Mouse (Mus musculus): ENCODE results near the gene Rbms2. TPM values are rescaled to one million over a fixed set of nuclear protein-coding genes. Genes with fewer than 3 reads are reported as not detected.

The Rbms2 gene
- polyA plus RNA-seq, 1 experiment from 2014 or later = 13.1 TPM

- peak; percentile 99 for ATAC-seq (ENCODE audit: low FRiP score)
- Histone ChIP-seq H3K9me3 (no peaks in the 10 kb centered on the region), H3K4me2 (peak within 1 kb of the TSS; percentile 95), H3K36me3 (peaks cover 35% of the 10 kb centered on the region), H3K4me3 (peak within 1 kb of the TSS; percentile 95), H3K27ac (peak within 1 kb of the TSS; percentile 93), H3K4me1 (replicated peaks) (peaks cover 30% of the 10 kb centered on the region), H3K9ac (peak within 1 kb of the TSS; percentile 99), H3K27me3 (no peaks in the 10 kb centered on the region)
- under 1% methylated on average over 34 of the region's 34 CpGs for WGBS
Measured at GRCm38 (mm10) chr10:128082880-128083421, 97.1 kb downstream of the Rbms2 start, which contains the start of gene Atp5b. Gene Atp5b (plus strand): TSS chr10:128083273.

- whole genome bisulfite sequencing = 19% methylated on average over 9 of the region's 9 CpGs
Measured at GRCm38 (mm10) chr10:128082477-128082808, 97.7 kb downstream of the Rbms2 start.

DNA sequence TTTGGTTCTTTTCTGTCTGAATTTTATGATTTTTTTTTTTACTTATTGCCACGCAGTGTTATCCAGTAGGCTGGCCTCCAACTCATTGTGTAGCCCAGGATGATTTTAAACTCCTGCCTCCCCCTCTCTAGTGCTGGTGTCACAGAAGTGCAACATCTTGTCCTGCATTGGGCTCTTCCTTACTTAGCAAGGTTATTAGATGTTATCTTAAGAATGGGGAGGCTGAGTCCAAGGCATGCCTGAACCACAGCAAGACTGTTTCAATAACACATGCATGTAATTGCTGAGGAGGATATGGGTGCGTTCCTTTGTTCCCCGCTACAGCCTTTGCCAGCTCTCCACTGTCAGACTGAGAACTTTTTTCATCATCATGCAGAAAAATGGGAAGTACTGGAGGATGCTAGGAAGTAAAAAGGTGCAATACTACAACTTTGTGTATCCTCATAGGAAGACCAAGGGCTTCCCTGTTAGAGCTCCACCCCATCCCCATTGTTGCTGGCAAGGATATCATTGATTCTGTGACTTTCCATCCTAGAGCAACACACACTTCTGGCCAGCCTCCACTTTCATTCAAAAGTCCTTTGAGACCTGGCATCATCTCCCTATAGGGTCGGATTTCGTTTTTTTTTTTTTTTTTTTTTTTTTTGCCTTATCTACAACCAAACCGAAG is 98.2 kb downstream of the Rbms2 start:
- no peak for ATAC-seq (ENCODE audit: low FRiP score)
- Histone ChIP-seq H3K27ac (peak overlapping the region; percentile 86; the same call in 1 of the 2 replicates), H3K9ac (peak overlapping the region; percentile 82), H3K9me3 (no peaks in the 10 kb centered on the region), H3K27me3 (no peaks in the 10 kb centered on the region), H3K4me3 (peak overlapping the region; percentile 55), H3K4me1 (replicated peaks) (peaks cover 30% of the 10 kb centered on the region), H3K4me2 (peak overlapping the region; percentile 67), H3K36me3 (peaks cover 35% of the 10 kb centered on the region)
- 72% methylated on average over 6 of the region's 6 CpGs for WGBS

More at GRCm38 (mm10) chr10:128082477-128082808, 97.7 kb downstream of the Rbms2 start:
- Histone ChIP-seq H3K9ac (peak overlapping the region; percentile 82), H3K9me3 (no peaks in the 10 kb centered on the region), H3K4me1 (replicated peaks) (peaks cover 30% of the 10 kb centered on the region), H3K4me3 (peak overlapping the region; percentile 55), H3K4me2 (peak overlapping the region; percentile 67), H3K36me3 (peaks cover 35% of the 10 kb centered on the region), H3K27me3 (no peaks in the 10 kb centered on the region), H3K27ac (peak overlapping the region; percentile 86)
- no peak; the same call in 1 of the 2 replicates for ATAC-seq (ENCODE audit: low FRiP score)

MicroRNA genes within 50 kb of the gene (microRNA counts, 519-probe panel; counts per million panel counts)
- microRNA mmu-miR-677 = 51.3 counts per million

Small RNA genes within 50 kb of the gene (microRNA-seq; reads per million reads assigned to microRNA genes)
- 16.5 reads per million, percentile 28 among the genes with 10 or more reads in this experiment for gene Mir677

Other genes with a start within 250 kb of the Rbms2 start
- not detected in 2 replicates for gene Hsd17b6, start 172.7 kb downstream of the Rbms2 start, polyA plus RNA-seq (2015; fragmentation: Nextera tagmentation; extraction: Ambion mirVana)
- gene Prim1, start 165.1 kb downstream of the Rbms2 start, polyA plus RNA-seq (2015; fragmentation: Nextera tagmentation; extraction: Ambion mirVana) = 33.9 and 39.4 TPM in 2 replicates
- gene Naca, start 144.7 kb downstream of the Rbms2 start, polyA plus RNA-seq (2015; fragmentation: Nextera tagmentation; extraction: Ambion mirVana) = 609 and 615 TPM in 2 replicates
- gene Ptges3, start 121.3 kb downstream of the Rbms2 start, polyA plus RNA-seq (2015; fragmentation: Nextera tagmentation; extraction: Ambion mirVana) = 440 and 454 TPM in 2 replicates
- 2,105 and 2,130 TPM in 2 replicates for gene Atp5b, start 97.0 kb downstream of the Rbms2 start, polyA plus RNA-seq (2015; fragmentation: Nextera tagmentation; extraction: Ambion mirVana)
- 12.6 and 13.4 TPM in 2 replicates for gene Baz2a, start 88.7 kb downstream of the Rbms2 start, polyA plus RNA-seq (2015; fragmentation: Nextera tagmentation; extraction: Ambion mirVana)
- 0.75 and 1.3 TPM in 2 replicates for gene Gls2, start 14.2 kb upstream of the Rbms2 start, polyA plus RNA-seq (2015; fragmentation: Nextera tagmentation; extraction: Ambion mirVana)
- gene Spryd4, start 31.5 kb upstream of the Rbms2 start, polyA plus RNA-seq (2015; fragmentation: Nextera tagmentation; extraction: Ambion mirVana) = 19.6 and 21.7 TPM in 2 replicates
- gene Mip, start 45.5 kb upstream of the Rbms2 start, polyA plus RNA-seq (2015; fragmentation: Nextera tagmentation; extraction: Ambion mirVana) = 0.14 and 0.21 TPM in 2 replicates
- gene Timeless, start 51.8 kb upstream of the Rbms2 start, polyA plus RNA-seq (2015; fragmentation: Nextera tagmentation; extraction: Ambion mirVana) = 24.6 and 29.5 TPM in 2 replicates
- 0.18 and 0.27 TPM in 2 replicates for gene Apon, start 73.8 kb upstream of the Rbms2 start, polyA plus RNA-seq (2015; fragmentation: Nextera tagmentation; extraction: Ambion mirVana)
- gene Apof, start 88.4 kb upstream of the Rbms2 start, polyA plus RNA-seq (2015; fragmentation: Nextera tagmentation; extraction: Ambion mirVana) = not detected in 2 replicates
- 21.4 and 22.6 TPM in 2 replicates for gene Stat2, start 90.3 kb upstream of the Rbms2 start, polyA plus RNA-seq (2015; fragmentation: Nextera tagmentation; extraction: Ambion mirVana)
- 0.10 TPM in 1 of 2 replicates, not detected in the other for gene Il23a, start 118.5 kb upstream of the Rbms2 start, polyA plus RNA-seq (2015; fragmentation: Nextera tagmentation; extraction: Ambion mirVana)
- 25.3 and 25.8 TPM in 2 replicates for gene Pan2, start 123.0 kb upstream of the Rbms2 start, polyA plus RNA-seq (2015; fragmentation: Nextera tagmentation; extraction: Ambion mirVana)
- 227 and 228 TPM in 2 replicates for gene Cnpy2, start 142.2 kb upstream of the Rbms2 start, polyA plus RNA-seq (2015; fragmentation: Nextera tagmentation; extraction: Ambion mirVana)
- gene Cs, start 157.4 kb upstream of the Rbms2 start, polyA plus RNA-seq (2015; fragmentation: Nextera tagmentation; extraction: Ambion mirVana) = 232 and 235 TPM in 2 replicates
- gene Coq10a, start 188.7 kb upstream of the Rbms2 start, polyA plus RNA-seq (2015; fragmentation: Nextera tagmentation; extraction: Ambion mirVana) = 31.1 and 37.6 TPM in 2 replicates
- 11.7 and 12.9 TPM in 2 replicates for gene Ankrd52, start 196.8 kb upstream of the Rbms2 start, polyA plus RNA-seq (2015; fragmentation: Nextera tagmentation; extraction: Ambion mirVana)
- gene Slc39a5, start 220.9 kb upstream of the Rbms2 start, polyA plus RNA-seq (2015; fragmentation: Nextera tagmentation; extraction: Ambion mirVana) = not detected in 2 replicates
- 126 and 139 TPM in 2 replicates for gene Nabp2, start 231.2 kb upstream of the Rbms2 start, polyA plus RNA-seq (2015; fragmentation: Nextera tagmentation; extraction: Ambion mirVana)
- 81.9 and 83.8 TPM in 2 replicates for gene Rnf41, start 231.4 kb upstream of the Rbms2 start, polyA plus RNA-seq (2015; fragmentation: Nextera tagmentation; extraction: Ambion mirVana)